Mouse (Mus musculus): ENCODE measurements around the gene Enpp3. TPM values are rescaled to one million over a fixed set of nuclear protein-coding genes. Genes with fewer than 3 reads are reported as not detected.

Enpp3 gene
- total RNA-seq, 2 experiments from 2014 or later, result 5.6 to 9.0 TPM

Other genes starting within 250 kb of the Enpp3 start
- 10 to 100 TPM; 61.8 to 65.7 TPM for gene Ccn2, start 247.4 kb downstream of the Enpp3 start, total RNA-seq (2021)
- 1 to 10 TPM; 5.5 to 6.5 TPM for gene Enpp1, start 130.7 kb downstream of the Enpp3 start, total RNA-seq (2021)
- gene Med23, start 27.2 kb upstream of the Enpp3 start, total RNA-seq (2021), result 10 to 100 TPM; 16.2 to 16.6 TPM
- gene Arg1, start 84.7 kb upstream of the Enpp3 start, total RNA-seq (2021), result under 1 TPM in 1 of 2 experiments, not detected in 1; 0.19 TPM